Mouse (Mus musculus) heart, postnatal 25 days (tissue): ENCODE results near the gene Cfap206. TPM values are rescaled to one million over a fixed set of nuclear protein-coding genes. Genes with fewer than 3 reads are reported as not detected.
"Not testable (repeated sequence)": the region's sequence is repeated elsewhere in the genome, so short reads cannot be mapped to it uniquely, and the experiment has no call there.

Experiments
- DNase-seq: peaks from one replicate; pipeline ENCODE4 v3.0.0; 2022; ENCODE audit warnings: low spot score
- intact Hi-C: fragments of 180-260 bp; cut with DNase I; formaldehyde crosslinking; loops from one replicate; pipeline ENCODE4 v1.15.1; 2025
- total RNA-seq, 2 experiments: library from RNA; stranded (reverse); gene quantifications; 2 replicates each; pipeline ENCODE4 v1.2.3; 2021

Gene Cfap206
- total RNA-seq: under 1 TPM; 0.18 to 0.22 TPM

DNA sequence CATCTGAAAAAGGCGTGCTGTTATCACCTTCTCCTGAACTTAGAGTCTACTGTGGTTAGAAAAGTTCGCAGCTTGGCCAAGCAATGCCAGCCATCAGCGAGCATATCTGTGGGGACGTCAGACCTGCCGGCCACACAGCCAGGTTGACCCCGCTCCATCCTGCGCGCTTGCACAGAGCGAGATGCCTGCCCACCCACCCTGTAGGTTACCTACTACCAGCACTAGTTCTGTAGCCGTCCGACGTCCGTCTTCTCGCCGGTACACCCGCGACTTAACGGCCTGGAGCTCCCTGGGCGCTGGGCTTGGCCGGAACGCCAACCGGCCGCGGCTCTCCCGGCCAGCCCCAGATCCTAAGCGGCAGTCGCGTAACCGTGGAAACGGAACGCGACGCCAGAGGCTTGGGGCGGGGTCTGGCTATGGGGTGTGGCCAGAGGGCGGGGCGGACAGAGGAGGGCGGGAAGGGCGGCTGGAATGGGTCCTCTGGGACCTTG lies at the start of gene Cfap206:
Cfap206 (minus strand) TSS at position 356 of the 491 bp plus-strand sequence.
- intact Hi-C loops: no loop called here
- DNase-seq: peak; percentile 19

DNA sequence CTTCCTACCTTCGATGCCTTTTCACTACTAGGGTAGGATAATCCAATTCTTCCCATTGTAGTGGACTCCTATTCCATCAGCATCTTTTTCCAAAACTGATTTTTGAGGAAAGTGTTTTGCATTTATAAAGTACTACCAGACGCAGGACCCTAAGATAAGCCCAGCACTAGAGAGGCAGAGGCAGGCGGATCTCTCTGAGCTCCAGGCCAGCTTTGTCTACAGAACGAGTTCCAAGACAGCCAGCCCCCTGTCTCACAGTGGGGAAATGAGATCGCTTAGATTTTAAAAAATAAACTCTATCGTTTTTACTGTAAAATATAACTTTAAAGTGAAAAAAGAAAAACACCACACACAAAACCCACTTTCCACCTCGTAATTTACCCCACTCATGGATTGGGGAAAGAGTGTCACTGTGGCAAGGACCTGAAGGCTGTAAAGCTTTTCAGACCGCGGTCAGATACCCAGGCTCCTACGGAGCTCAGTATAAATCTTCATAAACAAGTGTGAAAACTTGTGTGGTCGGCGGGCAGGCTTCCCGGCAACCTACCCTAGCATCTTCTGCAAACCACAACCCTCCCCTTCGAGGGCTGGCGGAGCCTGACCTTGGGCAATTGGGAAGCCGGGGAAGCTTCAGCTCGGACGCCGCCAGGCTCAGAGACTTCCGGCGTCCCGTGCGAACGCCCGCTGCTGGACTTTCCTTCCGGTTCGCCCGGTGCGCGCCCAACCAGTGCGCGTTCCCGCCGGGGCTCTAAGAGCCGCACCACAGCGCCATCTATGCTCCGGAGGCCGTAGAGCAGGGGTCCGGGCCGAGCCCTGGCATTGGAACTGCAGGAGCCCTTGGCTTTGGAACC lies 47.9 kb upstream of the Cfap206 start, which contains the start of gene Smim8:
Smim8 (minus strand) TSS at position 747 of the 851 bp plus-strand sequence.
- peak; percentile 78 for DNase-seq
- intact Hi-C loops: loop anchor here (2.0 to 10.0 kb wide), 4 partner anchors 91 to 447 kb away; partner anchors contain the start of genes C9orf72, Slc35a1 and Zfp292

DNA sequence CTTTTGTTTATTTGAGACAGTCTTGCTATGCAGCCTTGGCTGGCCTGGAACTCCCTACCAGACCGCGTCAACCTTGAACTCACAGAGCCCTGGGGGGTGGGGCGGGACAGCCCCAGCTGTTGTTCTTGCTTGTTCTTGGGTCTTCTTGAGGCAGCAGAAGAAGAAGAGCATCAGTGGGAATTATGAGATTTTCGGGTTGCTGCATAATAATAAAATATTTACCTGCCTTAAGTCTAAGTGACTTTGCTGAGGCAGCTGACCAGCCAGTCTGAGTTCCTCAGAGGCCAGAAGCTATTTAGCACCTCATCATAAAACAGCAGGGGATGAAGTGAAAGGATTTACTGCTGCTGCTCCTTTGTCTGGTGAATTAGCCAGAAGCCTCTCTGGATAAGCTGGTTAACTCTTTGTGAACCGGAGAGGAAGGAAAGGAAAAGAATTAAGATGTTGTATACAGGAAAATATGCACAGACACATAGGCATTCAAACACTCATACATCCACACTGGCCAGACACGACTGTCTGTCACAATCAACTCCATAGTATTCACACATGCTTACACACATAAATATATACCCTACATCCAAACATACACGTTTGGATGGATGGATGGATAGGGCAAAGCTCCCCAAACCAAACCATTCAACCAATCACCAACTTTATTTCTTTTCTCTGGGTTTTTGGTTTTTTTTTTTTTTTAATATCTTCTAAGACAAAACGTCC lies 41.8 kb upstream of the Cfap206 start:
- intact Hi-C loops: loop anchor here (10.0 kb wide), 2 partner anchors 227 to 453 kb away; partner anchors contain the start of gene C9orf72
- no peak for DNase-seq

- intact Hi-C loops: no loop called here
- no peak for DNase-seq
These were observed 26.2 kb upstream of the Cfap206 start, which contains the start of gene Gm136 for GRCm38 (mm10) chr4:34756163-34756562. Gene Gm136 (minus strand): TSS chr4:34756263.

GRCm38 (mm10) chr4:34749236-34749635 lies 19.2 kb upstream of the Cfap206 start:
- DNase-seq: no peak
- intact Hi-C loops: no loop called here

DNA sequence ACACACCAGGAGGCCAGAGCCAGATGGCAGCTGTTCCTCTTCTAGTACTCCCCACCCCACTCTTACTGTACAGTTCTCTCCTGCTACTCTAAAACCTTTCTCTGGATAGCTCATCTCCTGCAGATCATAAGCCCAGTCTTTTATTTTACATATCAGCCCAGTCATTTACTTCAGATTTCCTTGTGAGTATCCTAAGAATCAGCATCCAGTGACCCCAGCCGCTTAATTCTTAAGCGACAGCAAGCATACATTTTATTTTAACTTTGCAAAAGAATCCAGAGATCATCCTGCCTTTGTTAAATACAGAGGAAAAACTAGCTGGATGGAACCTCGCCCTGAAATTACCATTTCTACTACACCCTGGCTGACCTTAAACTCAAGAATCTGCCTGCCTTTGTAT lies 4.5 kb upstream of the Cfap206 start:
- intact Hi-C loops: no loop called here
- DNase-seq: no peak

DNA sequence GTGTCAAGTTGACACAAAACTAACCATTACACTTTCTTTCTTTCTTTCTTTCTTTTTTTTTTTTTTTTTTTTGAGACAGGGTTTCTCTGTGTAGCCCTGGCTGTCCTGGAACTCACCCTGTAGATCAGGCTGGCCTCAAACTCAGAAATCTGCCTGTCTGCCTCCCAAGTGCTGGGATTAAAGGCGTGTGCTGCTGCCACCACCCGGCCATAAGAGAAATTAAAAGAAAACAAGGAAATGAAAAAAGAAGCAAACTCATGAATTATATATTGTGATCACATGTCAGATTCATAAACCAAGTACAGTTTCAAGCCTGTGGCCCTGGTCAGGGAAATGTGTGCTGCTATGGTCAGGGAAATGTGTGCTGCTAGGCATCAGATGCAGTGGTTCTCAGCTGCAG lies 3.4 kb upstream of the Cfap206 start:
- DNase-seq, intact Hi-C loops: not testable (repeated sequence)

GRCm38 (mm10) chr4:34725710-34726109 lies 4.3 kb downstream of the Cfap206 start:
- intact Hi-C loops, DNase-seq: not testable (repeated sequence)

DNA sequence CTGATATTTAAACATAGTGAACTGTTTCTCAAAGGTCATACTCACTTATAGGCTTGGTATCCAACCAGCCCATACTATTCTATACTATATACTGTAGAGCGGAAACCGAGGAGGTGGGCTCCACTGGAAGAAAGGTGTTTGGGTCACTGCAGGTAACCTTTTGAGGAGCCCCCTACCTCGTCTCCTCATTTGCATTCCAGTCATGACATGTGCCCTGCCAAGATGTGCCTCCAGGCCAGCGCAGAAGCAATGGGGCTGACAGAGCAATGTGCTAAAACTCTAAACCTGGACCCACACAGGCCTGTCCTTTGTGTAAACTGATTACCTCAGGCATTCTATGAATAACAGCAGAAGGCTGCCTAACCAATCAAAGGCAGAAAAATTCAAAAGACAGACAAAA lies 5.7 kb downstream of the Cfap206 start:
- no peak for DNase-seq
- intact Hi-C loops: no loop called here

DNA sequence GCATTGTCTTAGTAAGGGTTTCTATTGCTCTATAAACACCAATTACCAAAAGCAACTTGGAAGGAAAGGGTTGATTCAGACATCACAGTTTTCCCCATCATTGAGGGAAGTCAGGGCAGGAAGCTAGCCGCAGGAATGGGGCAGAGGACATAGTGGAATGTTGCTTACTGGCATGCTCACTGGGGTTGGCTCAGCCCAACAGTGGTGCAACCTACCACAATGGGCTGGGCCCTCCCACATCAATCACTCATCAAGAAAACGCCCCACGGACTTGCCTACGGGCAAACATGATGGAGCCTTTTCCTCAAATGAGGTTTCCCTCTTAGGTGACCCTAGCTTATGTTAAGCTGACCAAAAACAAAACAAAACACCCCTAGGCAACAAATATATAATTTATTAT lies 6.8 kb downstream of the Cfap206 start:
- intact Hi-C loops: no loop called here
- DNase-seq: no peak

GRCm38 (mm10) chr4:34720127-34720895 lies 9.7 kb downstream of the Cfap206 start:
- no peak for DNase-seq
- intact Hi-C loops: no loop called here

GRCm38 (mm10) chr4:34719421-34719820 lies 10.6 kb downstream of the Cfap206 start:
- no peak for DNase-seq
- intact Hi-C loops: no loop called here

- intact Hi-C loops: no loop called here
- no peak for DNase-seq
These were observed 14.9 kb downstream of the Cfap206 start for GRCm38 (mm10) chr4:34715062-34715461.

DNA sequence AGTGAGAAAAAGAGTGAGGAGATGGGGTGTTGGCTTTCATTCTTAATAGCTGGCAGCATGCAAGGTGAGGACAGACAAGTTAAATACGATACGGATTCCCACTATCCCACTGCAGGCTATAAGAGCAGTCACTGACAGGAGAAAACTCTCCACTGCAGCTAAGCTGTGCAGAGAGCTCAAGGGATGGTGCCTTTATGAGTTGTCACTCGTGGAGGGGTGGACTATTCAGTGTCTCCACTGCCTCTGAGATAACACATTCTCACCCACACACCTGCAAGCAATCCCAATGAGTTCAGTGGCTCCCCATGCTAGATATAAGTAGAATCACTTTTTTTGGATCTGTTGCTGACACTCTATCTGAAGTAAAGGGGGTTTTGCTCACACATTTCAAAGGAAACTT lies 21.9 kb downstream of the Cfap206 start:
- intact Hi-C loops: no loop called here
- DNase-seq: no peak

- intact Hi-C loops: no loop called here
- DNase-seq: no peak
These were observed 22.8 kb downstream of the Cfap206 start for GRCm38 (mm10) chr4:34707248-34707647.

DNA sequence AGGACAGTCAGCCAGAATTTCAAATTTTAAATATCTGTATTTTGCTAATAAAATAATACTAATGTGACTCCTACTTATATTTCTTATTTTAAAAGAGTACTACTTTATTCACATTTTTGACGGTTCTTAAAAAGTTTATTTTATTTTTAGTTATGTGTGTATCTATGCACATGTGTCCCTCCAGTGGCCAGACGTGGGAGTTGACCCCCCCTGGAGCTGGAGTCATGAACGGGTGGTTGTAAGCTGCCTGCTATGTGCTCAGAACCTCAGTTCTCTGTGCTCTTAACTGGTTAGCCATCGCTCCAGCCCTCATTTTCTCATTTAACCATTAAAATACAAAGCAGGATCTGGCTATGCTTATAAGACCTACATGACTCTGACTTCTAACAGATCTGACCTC lies 27.0 kb downstream of the Cfap206 start:
- intact Hi-C loops: loop anchor here (5.0 kb wide), 1 partner anchor 219 kb away; no protein-coding TSS in a partner anchor
- no peak for DNase-seq

GRCm38 (mm10) chr4:34702231-34702630 lies 27.8 kb downstream of the Cfap206 start:
- intact Hi-C loops: loop anchor here (5.0 kb wide), 1 partner anchor 220 kb away; no protein-coding TSS in a partner anchor
- DNase-seq: no peak

- DNase-seq: no peak
- intact Hi-C loops: loop anchor here (5.0 kb wide), 1 partner anchor 221 kb away; no protein-coding TSS in a partner anchor
These were observed 28.5 kb downstream of the Cfap206 start for GRCm38 (mm10) chr4:34701528-34701927.

DNA sequence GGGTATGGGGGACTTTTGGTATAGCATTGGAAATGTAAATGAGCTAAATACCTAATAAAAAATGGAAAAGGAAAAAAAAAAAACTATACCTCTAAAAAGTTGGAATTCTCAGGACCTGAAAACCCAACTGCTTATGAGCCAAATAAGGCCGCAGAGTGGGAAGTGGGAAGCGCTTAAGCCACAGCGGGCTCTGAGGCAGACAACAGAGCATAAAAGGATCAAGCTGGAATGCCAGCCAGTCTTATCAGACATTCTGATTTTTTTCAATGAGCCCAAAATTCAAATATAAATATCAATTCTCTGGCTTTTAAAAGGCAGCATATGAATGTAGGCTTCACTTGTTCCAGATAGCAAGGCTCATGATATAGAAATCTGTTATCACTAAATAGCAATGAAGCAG lies 42.0 kb downstream of the Cfap206 start:
- intact Hi-C loops: loop anchor here (5.0 to 10.0 kb wide), 2 partner anchors 199 to 537 kb away; partner anchors contain the start of gene C9orf72
- no peak for DNase-seq
